Mouse (Mus musculus) testis, adult 2 months (tissue): Measurements from ENCODE around the gene Pfkl. TPM values are rescaled to one million over a fixed set of nuclear protein-coding genes. Genes with fewer than 3 reads are reported as not detected.

ENCODE experiments used
- H3K27ac ChIP-seq: fragments of 200-500 bp; 2 replicates; pipeline ENCODE4 v1.5.1; 2012; ENCODE audit warnings: low read depth, low read length; ENCODE audit not compliant: control insufficient read depth, insufficient read depth
- H3K27me3 ChIP-seq: fragments of 200-500 bp; 2 replicates; pipeline ENCODE4 v1.6.1; 2012; ENCODE audit warnings: mild to moderate bottlenecking, low read length, moderate library complexity; ENCODE audit not compliant: control insufficient read depth, insufficient read depth
- H3K36me3 ChIP-seq: fragments of 200-500 bp; 2 replicates; pipeline ENCODE4 v1.6.1; 2012; ENCODE audit warnings: mild to moderate bottlenecking, low read length; ENCODE audit not compliant: control insufficient read depth, insufficient read depth
- H3K4me1 ChIP-seq: fragments of 200-500 bp; 2 replicates; pipeline ENCODE4 v1.6.1; 2012; ENCODE audit warnings: low read length; ENCODE audit not compliant: control insufficient read depth, insufficient read depth
- H3K4me3 ChIP-seq: fragments of 200-500 bp; 2 replicates; pipeline ENCODE4 v1.5.1; 2012; ENCODE audit warnings: low read depth, mild to moderate bottlenecking, low read length, moderate library complexity, mixed read lengths; ENCODE audit not compliant: control insufficient read depth
- CTCF ChIP-seq: fragments of 200-500 bp; IDR thresholded peaks from 2 replicates; pipeline ENCODE4 v1.5.1; 2012; ENCODE audit warnings: low read depth, mild to moderate bottlenecking, inconsistent platforms, low read length, moderate library complexity; ENCODE audit not compliant: control insufficient read depth, insufficient read depth, insufficient replicate concordance
- POLR2A ChIP-seq: fragments of 200-500 bp; IDR thresholded peaks from 2 replicates; pipeline ENCODE4 v1.6.1; 2012; ENCODE audit warnings: low read depth, mild to moderate bottlenecking, inconsistent platforms, low read length, moderate library complexity; ENCODE audit not compliant: control insufficient read depth
- polyA plus RNA-seq: library from polyadenylated mRNA; depleted of rRNA; stranded (reverse); fragments of >200 nt; gene quantifications from 2 replicates; pipeline ENCODE4 v1.2.3, GENCODE M21; 2012; rRNA removed

The Pfkl gene
- polyA plus RNA-seq, result 16.3 and 18.3 TPM in 2 replicates

DNA sequence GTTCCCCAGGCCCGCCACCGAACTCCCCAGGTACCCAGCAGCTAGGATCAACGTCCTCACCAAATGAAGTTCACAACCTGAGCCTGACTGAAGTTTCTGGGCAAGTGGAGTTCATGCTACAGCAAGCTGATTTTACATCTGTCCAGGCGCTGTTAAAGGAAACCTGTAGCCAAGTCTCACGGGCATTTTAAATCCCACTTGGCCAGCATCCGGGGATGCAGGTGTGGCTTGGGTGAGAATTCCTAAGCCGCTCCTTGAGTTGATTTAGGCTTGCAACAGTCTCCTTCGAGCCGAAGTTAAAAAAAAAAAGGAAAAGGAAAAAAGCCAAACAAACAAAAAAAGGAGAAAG is at the start of gene Pfkl:
Gene Pfkl, minus strand, starts transcription at position 139 of the 349 bp plus-strand sequence.
- TF ChIP-seq POLR2A (no peak), CTCF (no peak)

GRCm38 (mm10) chr10:78057056-78057455 is 47.2 kb upstream of the Pfkl start:
- Histone ChIP-seq H3K4me1 (peaks cover 2% of the 10 kb centered on the region; the same call in 1 of the 2 replicates), H3K27ac (no peak overlapping the region), H3K4me3 (no peak overlapping the region), H3K27me3 (no peaks in the 10 kb centered on the region), H3K36me3 (no peaks in the 10 kb centered on the region)
- no peak for TF ChIP-seq POLR2A
- no peak for TF ChIP-seq CTCF

More for the DNA sequence above, at the start of gene Pfkl:
- Histone ChIP-seq H3K4me3 (peak within 1 kb of the TSS; percentile 78), H3K36me3 (no peaks in the 10 kb centered on the region), H3K27me3 (no peaks in the 10 kb centered on the region), H3K27ac (peak within 1 kb of the TSS; percentile 64), H3K4me1 (peaks cover 15% of the 10 kb centered on the region)

DNA sequence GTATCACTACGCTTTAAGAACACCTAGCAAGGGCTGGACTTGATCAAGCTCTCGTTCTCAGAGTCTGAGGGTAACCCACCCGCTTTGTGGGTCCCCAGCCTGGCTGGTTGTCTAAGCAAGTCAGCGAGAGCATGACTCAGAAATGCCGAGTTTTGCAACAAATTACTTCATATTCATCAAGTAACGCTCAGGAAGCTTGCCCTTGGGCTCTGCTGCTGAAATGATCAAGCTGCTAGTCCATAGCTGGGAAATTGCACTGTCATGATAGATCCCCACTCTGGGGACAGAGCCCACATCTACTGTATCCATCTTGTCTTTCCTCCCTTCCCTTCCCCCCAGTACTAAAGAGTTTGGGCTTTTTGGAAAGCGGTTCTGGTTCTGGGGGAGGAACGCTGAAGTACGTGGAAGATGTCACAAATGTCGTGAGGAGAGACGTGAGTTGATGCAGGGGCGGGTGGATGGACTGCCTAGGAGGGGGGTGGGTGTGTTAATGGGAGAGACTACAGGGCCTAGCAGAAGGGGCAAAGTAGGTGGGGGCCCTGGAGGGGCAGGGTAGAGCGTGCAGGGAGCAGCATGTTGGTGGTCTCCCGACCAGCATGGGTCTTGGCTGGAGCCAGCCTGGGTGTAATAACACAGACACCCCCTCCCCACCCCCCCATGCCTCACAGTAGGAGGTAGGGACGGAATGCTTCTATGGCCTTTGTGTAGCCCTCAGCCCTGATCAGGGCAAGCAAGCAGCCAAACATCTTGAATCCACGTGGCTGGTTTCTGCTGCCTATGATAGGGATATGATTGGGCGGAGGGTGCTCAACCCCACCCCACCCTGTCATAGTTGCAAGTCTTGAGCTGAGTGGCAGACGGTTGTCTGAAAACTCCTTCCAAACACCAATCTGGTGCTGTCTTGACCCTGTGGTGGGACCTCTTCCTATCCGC is 45.0 kb upstream of the Pfkl start:
- Histone ChIP-seq H3K36me3 (no peaks in the 10 kb centered on the region), H3K4me3 (peak overlapping the region; percentile 19), H3K4me1 (peaks cover 2% of the 10 kb centered on the region; the same call in 1 of the 2 replicates), H3K27me3 (no peaks in the 10 kb centered on the region), H3K27ac (no peak overlapping the region)
- TF ChIP-seq POLR2A (no peak), CTCF (no peak)

GRCm38 (mm10) chr10:78049519-78050035 is 39.7 kb upstream of the Pfkl start:
- Histone ChIP-seq H3K27me3 (no peaks in the 10 kb centered on the region), H3K27ac (no peak overlapping the region), H3K4me1 (peaks cover 9% of the 10 kb centered on the region), H3K36me3 (no peaks in the 10 kb centered on the region), H3K4me3 (no peak overlapping the region)
- TF ChIP-seq POLR2A (no peak), CTCF (no peak)

GRCm38 (mm10) chr10:78048061-78048730 is 38.3 kb upstream of the Pfkl start:
- no peaks in the 10 kb centered on the region for H3K36me3 ChIP-seq

DNA sequence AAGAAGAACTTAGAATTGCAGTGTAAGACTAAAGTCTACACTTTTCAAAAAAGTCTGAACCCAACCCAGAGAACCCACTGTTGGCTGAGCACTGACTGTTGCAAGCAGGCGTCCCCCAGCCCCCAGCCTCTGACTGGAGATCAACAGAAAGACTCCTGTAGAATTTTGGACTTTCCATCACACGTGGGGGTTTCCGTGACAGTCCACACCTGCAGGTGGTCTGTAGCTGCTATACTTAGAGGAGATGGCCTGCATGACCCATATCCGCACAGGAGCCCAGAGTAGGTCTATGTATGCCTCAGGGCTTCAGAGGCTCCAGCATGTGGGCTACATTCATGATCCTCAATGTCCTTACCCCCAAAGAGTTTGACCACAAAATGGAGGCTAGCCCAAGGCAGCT is 36.5 kb upstream of the Pfkl start:
- Histone ChIP-seq H3K4me1 (peaks cover 21% of the 10 kb centered on the region), H3K27me3 (no peaks in the 10 kb centered on the region), H3K27ac (no peak overlapping the region), H3K36me3 (no peaks in the 10 kb centered on the region), H3K4me3 (no peak overlapping the region)
- TF ChIP-seq POLR2A (no peak), CTCF (no peak)

More at GRCm38 (mm10) chr10:78048061-78048730, 38.3 kb upstream of the Pfkl start:
- Histone ChIP-seq H3K27ac (no peak overlapping the region), H3K4me1 (peaks cover 15% of the 10 kb centered on the region), H3K4me3 (no peak overlapping the region), H3K27me3 (no peaks in the 10 kb centered on the region)
- TF ChIP-seq POLR2A (no peak), CTCF (no peak)

GRCm38 (mm10) chr10:78044531-78044930 is 34.6 kb upstream of the Pfkl start:
- no peaks in the 10 kb centered on the region for H3K27me3 ChIP-seq
- H3K27ac ChIP-seq, result no peak overlapping the region
- TF ChIP-seq POLR2A (no peak), CTCF (no peak)
- no peaks in the 10 kb centered on the region for H3K36me3 ChIP-seq
- peaks cover 18% of the 10 kb centered on the region for H3K4me1 ChIP-seq
- no peak overlapping the region for H3K4me3 ChIP-seq
